Mouse (Mus musculus) spleen, postnatal 14 days (tissue): ENCODE data around the gene Tmub2.

Source experiments
- DNase-seq, 2 experiments: peaks; one replicate each; pipeline ENCODE4 v3.0.0; 2021 to 2022; ENCODE audit warnings: low spot score in 2 of 2

Gene Tmub2

GRCm38 (mm10) chr11:102284501-102285094, at the start of gene Tmub2:
Gene Tmub2 (plus strand): TSS chr11:102284931.
- DNase-seq: peak; percentile 93

GRCm38 (mm10) chr11:102236022-102236421, 48.7 kb upstream of the Tmub2 start:
- no peak for DNase-seq

DNA sequence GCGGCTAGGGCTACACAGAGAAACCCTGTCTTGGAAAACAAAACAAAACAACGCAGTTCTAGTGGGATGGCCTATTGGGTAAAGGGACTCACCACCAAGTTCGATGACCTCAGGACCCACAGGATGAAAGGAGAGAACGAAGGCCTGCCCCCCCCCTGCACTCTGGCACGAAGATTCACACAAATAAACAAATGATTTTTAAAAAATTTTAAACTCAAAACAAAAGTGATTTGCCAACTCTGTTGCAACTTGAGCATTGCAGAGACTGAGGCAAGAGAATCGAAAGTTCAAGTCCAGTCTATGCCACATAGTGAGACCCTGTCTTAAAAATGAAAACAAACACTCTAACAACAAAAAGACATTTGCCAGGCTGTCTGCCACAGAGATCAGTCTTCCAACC, 44.1 kb upstream of the Tmub2 start:
- no peak for DNase-seq

DNA sequence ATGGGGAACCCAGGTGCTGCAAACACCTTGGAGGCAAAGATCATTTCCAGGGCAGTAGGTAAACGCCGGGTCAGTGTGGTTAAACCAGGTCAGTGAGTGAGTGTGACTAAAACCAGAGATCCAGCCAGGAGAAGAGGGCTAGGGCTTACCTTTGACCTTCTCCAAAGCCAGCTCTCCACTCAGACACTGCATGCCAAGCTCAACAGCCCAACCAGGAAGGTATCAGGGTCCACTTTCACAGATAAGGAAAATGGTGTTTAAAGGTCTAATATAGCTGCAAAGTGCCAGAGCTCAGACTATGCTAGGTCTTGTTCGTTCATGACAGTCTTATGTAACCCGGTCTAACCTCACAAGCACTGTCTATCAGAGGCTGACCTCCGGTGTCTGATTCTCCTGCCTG, 43.5 kb upstream of the Tmub2 start:
- no peak for DNase-seq

GRCm38 (mm10) chr11:102241874-102242273, 42.9 kb upstream of the Tmub2 start:
- DNase-seq: no peak

DNA sequence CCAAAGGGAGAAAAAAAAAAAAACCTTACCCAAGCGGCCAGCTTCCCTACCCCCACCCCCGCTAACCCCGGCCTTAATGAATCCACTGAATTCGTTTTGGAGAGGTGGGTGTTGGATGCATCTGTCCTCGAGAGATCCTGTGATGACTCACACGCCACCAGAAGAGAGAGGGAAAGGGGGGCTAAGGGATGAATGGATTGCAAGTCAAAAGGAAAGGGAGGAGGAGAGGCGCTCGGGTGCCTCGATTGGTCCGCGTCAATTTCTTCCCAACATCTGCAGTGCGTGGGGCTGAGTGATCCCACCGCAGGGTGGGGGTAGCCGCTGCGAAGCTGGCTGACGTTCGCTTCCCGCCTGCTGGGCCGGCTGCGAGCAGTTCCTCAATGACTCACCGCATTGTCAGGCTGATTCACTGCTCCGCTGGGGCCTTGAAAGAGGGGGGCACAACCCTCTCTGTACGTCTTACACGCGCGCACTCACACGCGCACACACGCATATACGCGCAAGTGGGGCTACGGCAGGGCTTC, 39.7 kb upstream of the Tmub2 start:
- DNase-seq: no peak

DNA sequence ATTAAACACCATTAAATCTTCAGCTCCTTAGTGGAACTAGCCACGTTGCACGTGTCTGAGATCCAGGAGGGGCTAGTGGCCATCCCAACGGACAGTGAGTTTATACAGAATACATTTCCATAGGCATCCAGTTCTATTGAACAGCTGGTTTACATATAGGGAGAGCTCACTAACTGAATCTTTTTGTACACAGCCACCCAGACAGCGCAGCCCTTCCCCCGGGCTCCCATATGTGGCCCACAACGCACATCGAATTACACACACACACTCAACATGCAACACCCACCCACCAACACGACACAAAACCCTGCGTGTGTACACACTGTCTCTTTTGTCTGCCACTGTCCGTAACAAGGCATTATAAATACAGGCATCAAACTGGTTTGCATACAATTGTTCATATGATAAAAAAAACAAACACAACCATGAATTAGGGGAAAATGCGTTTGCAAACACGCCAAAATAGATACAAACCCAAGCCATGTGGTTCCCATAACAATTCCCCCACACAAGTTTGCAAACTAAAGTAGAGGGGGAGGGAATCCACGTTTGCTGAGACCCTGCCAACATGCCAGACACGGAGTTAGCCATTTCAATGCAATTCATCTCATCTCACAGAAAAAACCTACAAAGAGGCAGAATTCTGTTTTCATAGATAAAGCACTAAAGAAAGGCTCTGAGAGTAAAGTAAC, 39.0 kb upstream of the Tmub2 start:
- no peak for DNase-seq

GRCm38 (mm10) chr11:102246273-102246635, 38.5 kb upstream of the Tmub2 start:
- no peak for DNase-seq

DNA sequence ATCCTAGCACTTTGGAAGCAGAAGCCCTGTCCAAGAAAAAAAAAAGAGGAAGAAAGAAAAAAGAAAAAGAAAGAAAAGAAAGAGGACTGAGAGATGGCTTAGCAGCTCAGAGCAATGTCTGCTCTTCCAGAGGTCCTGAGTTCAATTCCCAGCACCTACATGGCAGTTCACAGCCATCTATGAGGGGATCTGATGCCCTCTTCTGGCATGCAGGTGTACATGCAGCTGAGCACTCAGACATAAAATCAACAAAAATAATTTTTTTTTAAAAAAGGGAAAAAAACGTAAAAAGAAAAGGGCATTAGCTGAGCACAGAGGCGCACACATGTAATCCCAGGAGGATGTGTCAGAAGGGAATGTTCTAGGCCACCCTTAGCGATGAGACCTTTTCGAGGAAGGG, 37.9 kb upstream of the Tmub2 start:
- DNase-seq: no peak

DNA sequence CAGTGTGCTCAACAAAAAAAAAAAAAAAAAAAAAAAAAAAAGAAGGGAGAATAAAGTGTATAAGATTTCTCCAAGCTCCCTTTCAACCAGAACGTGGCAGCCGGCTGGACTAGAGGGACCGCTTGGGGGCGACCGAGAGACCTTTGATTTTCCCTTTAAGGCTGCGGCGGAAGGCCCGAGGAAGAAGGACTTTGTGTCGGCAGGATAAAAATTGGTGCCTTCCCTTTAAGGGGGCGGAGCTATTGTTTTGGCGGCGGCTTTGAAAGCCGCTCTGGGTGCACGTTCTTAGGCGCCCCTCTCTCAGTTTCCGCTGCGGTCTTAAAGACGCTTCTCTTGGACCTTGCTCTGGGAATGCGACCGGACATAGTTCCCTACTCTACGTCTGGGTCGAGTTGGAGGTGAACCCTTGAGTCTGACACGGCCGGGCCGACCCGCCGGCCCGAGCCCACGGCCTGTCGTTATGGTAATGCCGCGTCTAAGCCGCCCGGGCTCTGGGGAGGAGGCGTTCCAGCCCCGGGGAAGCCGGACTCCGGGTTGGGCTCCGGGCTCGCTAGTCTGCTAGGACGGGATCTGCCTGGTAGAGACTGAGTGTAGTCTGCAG, 36.0 kb upstream of the Tmub2 start, which contains the start of gene BC030867:
TSS of gene BC030867 (plus strand) at position 253 of the 601 bp plus-strand sequence.
- DNase-seq: peak; percentile 89 to 96

DNA sequence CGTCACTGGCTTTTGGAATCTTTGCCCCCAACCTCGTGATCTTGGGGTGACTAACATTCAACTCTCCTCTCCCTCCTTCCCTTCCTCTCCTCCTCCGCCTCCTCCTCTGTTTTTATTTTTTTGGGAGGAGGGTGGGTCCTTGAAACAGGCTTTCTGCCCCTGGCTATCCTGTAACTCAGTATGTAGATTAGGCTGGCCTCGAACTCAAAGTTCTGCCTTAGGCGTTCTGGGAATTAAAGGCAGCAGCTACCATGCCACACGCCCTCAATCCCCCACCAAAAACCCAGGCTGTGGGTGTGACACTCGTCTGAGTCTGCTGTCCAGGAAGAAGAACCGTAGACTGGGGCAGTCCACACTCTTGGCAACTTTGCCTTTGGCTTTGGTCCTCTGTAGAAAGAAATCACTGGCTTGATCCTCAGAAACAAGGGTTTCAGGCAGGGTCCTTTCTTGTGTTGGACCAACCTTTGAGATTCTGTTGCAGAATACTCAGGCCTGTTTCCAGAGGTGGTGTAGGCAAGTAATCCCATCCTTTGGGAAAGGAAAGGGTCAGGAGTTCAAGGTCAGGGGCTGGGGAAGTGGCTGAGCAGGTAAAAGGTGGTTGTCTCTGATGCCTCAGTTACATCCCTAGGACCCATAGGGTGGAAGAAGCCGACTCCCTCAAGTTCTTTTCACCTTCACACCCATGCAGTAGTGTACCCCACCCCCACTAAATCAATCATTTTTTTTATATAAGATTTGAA, 35.2 kb upstream of the Tmub2 start:
- no peak for DNase-seq

GRCm38 (mm10) chr11:102257514-102257913, 27.2 kb upstream of the Tmub2 start:
- DNase-seq: no peak

- DNase-seq: no peak
Measured at GRCm38 (mm10) chr11:102258095-102258494, 26.6 kb upstream of the Tmub2 start.

- no peak for DNase-seq
Measured at GRCm38 (mm10) chr11:102258521-102258920, 26.2 kb upstream of the Tmub2 start.

DNA sequence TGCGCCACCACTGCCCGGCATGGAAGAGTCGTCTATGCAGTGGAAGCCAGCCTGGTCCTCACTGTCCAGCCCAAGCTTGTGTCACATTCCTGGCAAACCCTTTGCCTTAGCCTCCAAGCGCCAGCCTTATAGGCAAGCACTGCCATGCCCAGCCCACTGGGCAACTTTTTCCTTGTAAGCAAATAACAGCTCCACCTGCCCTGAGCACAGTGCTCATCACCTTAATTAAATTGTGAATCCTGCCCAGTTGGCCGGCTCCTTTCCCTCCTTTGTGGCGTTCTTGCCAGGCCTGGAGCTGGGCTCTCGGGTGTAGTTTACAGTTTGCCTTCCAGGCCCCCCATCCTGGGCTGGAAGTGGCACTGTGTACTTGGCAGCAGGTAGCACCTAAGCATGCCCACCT, 21.5 kb upstream of the Tmub2 start:
- no peak for DNase-seq

GRCm38 (mm10) chr11:102265816-102266215, 18.9 kb upstream of the Tmub2 start:
- DNase-seq: no peak

DNA sequence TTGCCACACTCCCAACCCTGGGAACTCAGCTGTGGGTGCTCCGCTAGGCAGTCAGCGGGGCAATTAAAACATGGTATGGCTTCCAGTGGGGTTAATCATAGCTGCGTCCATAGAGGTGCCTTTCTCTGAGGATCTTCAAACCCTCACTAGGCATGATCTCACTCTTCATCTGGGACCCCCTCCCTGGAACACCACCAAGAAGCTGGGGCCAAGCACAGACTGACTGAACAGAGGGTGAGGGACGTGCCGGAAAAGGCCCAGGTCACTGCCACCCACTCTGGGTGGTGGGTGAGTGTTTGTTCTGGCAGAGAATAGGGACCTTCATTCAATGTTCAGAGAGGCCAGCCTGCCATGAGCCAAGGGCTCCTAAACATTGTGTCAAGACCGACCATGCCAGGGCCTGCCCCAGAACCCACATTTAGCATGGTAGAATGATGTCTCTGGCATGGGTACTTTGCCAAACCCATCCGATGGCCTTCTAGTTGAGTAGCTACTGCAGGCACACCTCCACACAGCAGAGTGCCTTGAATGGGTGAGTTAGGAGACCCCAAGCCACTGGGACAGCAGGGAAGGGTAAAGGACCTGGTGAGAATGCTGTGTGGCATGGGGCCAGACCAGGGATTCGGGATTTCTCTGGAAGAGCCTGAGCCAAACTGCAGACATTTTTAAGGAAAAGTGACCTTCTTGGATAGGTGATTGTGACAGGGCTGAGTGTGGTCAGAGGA, 17.9 kb upstream of the Tmub2 start:
- DNase-seq: no peak

DNA sequence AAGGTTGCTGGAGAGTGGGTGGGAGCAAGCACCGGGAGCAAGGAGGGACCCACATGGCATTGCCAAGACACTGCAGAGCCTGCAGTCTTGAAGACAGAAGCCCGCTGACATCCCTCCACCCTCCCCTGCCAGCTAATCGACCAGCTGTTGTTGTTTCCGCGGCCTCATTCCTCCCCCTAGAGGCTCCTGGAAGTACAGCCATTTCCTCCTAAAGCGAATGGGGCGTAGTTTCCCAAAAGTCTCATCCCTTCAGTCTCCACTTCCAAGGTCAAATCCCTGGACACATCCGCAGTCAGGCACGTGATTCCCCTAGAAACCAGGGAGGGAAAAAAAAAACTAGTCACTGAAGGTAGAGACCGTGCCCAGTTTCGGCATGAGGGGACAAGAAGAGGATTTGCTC, 17.3 kb upstream of the Tmub2 start:
- DNase-seq: peak in 1 of 2 experiments; percentile 44

DNA sequence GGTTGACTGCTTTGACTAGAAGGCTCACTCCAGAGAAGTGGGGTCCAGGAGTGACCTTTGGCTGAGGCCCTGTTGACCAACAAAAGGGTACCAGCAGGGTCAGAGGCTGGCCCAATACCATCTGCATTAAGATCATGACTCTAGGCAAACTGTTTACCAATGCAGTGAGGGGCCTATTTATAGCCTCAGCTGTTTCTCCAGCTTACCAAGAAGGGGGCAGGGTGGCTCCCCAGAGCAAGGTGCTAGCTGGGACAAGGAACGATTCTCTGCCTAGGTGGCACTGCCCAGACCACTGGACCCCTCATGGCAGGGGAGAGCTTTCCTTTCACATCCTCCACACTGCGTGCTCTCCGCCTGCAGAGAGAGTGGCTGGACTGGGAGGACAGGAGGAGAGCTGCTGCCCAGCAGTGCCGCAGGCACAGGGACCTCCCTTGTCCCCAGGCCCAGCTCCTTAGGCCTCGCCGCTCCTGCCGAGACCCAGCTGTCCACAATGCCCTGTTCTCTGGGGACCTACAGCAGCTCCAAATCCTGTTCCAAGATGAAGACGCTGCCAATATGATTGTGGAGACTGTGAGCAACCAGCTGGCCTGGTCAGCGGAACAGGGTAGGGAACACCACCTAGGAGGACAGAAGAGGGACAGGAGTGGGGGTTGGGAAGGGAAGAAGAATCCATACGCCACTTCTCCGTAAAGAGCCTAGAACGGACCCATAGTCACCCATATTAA, 16.0 kb upstream of the Tmub2 start, which contains the start of gene Asb16:
TSS of gene Asb16 (plus strand) at position 224 of the 725 bp plus-strand sequence.
- DNase-seq: no peak

GRCm38 (mm10) chr11:102276411-102276915, 8.3 kb upstream of the Tmub2 start:
- DNase-seq: no peak

DNA sequence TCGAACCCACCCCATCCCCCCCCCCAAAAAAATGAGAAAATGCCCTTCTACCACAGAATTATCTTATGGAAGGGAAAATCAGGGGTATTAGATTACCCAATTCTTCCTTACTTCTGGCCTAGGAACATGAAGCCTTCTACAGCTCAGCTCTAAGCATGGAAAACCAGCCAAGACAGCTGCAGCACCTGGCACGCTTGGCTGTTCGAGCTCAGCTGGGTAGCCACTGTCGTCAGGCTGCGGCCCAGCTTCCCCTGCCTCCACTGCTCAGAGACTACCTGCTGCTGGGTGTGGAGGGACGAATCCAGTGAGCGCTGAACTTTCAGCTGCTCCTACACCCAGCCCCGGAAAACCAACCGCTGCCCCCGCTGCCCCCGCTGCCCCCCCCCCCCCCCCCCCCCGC, 7.0 kb upstream of the Tmub2 start:
- DNase-seq: no peak
